ENCODE assay signal across 8 mouse cellular contexts in the genomic region with DNA sequence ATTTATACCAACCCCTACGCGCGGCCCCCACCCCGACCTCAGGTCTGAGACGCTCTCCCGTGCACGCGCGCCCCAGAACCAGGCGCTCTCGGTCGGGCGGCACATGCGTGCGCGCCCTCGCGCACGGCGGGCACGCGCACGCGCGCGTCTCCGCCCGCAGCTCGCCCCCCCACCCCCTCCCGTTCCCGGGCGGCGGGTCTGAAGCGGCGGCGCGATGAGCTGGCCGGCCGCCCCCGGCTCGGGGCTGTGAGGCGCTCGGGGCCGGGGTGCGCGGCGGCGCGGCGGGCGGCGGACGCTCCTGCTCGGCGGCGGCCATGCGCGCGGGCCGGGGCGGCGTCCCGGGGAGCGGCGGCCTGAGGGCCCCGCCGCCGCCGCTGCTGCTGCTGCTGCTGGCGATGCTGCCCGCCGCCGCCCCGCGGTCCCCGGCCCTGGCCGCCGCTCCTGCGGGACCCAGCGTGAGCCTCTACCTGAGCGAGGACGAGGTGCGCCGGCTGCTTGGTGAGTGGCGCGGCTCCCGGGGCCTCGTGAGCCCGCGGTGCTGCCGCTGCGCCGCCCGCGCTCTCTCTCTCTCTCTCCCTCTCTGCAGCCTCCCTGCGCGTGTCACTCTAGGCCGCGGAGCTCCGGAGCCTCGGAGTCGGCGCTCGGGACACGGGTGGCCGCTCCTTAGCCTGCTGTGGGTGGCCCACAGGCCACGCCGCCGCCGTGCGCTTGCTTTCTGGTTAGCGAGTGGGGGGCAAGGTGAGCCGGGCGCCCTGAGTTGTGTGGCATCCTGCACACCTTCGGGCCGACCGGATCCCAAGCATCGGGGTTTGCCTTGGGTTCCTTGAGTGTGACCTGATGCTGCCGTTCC. TPM values are rescaled to one million over a fixed set of nuclear protein-coding genes. Genes with fewer than 3 reads are reported as not detected.
A peak's percentile ranks its signal among the peaks of the same experiment; 100 is the strongest.
DNase-seq lines count a peak whose midpoint lies in the region; ATAC-seq and TF ChIP-seq lines count a peak whose summit lies in the region.

TSS of gene Ryk (plus strand) at position 176 of the 850 bp plus-strand sequence.

- H3K9ac ChIP-seq in CH12.LX (ENCODE audit: insufficient read depth, low read depth) = peak within 1 kb of the TSS; percentile 62
- H3K9ac ChIP-seq in heart, embryonic 13.5 days = peak within 1 kb of the TSS; percentile 98
- peak within 1 kb of the TSS; percentile 97 for H3K9ac ChIP-seq in kidney, postnatal 0 days (ENCODE audit: low read depth, low read length)
- H3K9ac ChIP-seq in liver, embryonic 11.5 days (ENCODE audit: low read depth, low read length) = peak within 1 kb of the TSS; percentile 93
- H3K9ac ChIP-seq in neural tube, embryonic 12.5 days = peak within 1 kb of the TSS; percentile 94
- H3K9ac ChIP-seq in stomach, postnatal 0 days (ENCODE audit: low read length) = peak within 1 kb of the TSS; percentile 96

- no peak for TF ChIP-seq RAD21 in CH12.LX (IDR thresholded peaks at IDR 0.05; ENCODE audit: low read depth, low read length)

- H3K27me3 ChIP-seq in CH12.LX (replicated peaks) = peaks cover 8% of the 10 kb centered on the region
- H3K27me3 ChIP-seq in forebrain, embryonic 10.5 days (ENCODE audit: poor library complexity, severe bottlenecking) = no peaks in the 10 kb centered on the region
- H3K27me3 ChIP-seq in heart, embryonic 13.5 days (replicated peaks) = no peaks in the 10 kb centered on the region
- no peaks in the 10 kb centered on the region for H3K27me3 ChIP-seq in kidney, postnatal 0 days (ENCODE audit: insufficient read depth, low read length)
- H3K27me3 ChIP-seq in liver, embryonic 11.5 days (replicated peaks; ENCODE audit: control insufficient read depth, insufficient read depth, low read length) = no peaks in the 10 kb centered on the region
- no peaks in the 10 kb centered on the region for H3K27me3 ChIP-seq in neural tube, embryonic 12.5 days (replicated peaks)
- no peaks in the 10 kb centered on the region for H3K27me3 ChIP-seq in stomach, postnatal 0 days (ENCODE audit: control insufficient read depth, insufficient read depth, low read length)

- peak; percentile 55 for DNase-seq in CH12.LX (ENCODE audit: extremely low read depth)
- peak; percentile 92 for DNase-seq in brain, embryonic 14.5 days (ENCODE audit: low read depth)
- DNase-seq in forebrain, embryonic 10.5 days (ENCODE audit: extremely low spot score, low spot score) = peak; percentile 72
- peak; percentile 76 for DNase-seq in kidney, postnatal 0 days (ENCODE audit: low spot score)
- peak; percentile 79 for DNase-seq in liver, embryonic 11.5 days (ENCODE audit: low spot score)
- DNase-seq in stomach, postnatal 0 days (ENCODE audit: low spot score) = peak; percentile 79

- no peaks in the 10 kb centered on the region; the same call in 1 of the 2 replicates for H3K79me2 ChIP-seq in CH12.LX (replicated peaks; ENCODE audit: control insufficient read depth, extremely low read depth, insufficient read depth, poor library complexity, severe bottlenecking)

- 3% methylated on average over 117 of the region's 119 CpGs for WGBS in forebrain, embryonic 10.5 days
- WGBS in heart, embryonic 13.5 days = under 1% methylated on average over 98 of the region's 119 CpGs
- WGBS in kidney, postnatal 0 days = under 1% methylated on average over 82 of the region's 119 CpGs
- WGBS in liver, embryonic 11.5 days = under 1% methylated on average over 82 of the region's 119 CpGs
- WGBS in neural tube, embryonic 12.5 days = under 1% methylated on average over 114 of the region's 119 CpGs
- WGBS in stomach, postnatal 0 days = under 1% methylated on average over 64 of the region's 119 CpGs

- H3K9me3 ChIP-seq in CH12.LX (replicated peaks; ENCODE audit: low read length) = no peaks in the 10 kb centered on the region
- no peaks in the 10 kb centered on the region for H3K9me3 ChIP-seq in forebrain, embryonic 10.5 days
- no peaks in the 10 kb centered on the region for H3K9me3 ChIP-seq in heart, embryonic 13.5 days
- H3K9me3 ChIP-seq in kidney, postnatal 0 days (replicated peaks; ENCODE audit: low read length) = no peaks in the 10 kb centered on the region
- H3K9me3 ChIP-seq in liver, embryonic 11.5 days (ENCODE audit: control insufficient read depth, low read length) = no peaks in the 10 kb centered on the region
- H3K9me3 ChIP-seq in neural tube, embryonic 12.5 days = no peaks in the 10 kb centered on the region
- no peaks in the 10 kb centered on the region for H3K9me3 ChIP-seq in stomach, postnatal 0 days (ENCODE audit: control insufficient read depth, low read length)

- in situ Hi-C loops in CH12.LX (cut with MboI; ENCODE audit: low pct_ligation_motif_present, low pct_unique_long_range_greater_than_20kb, low sequenced_read_pairs) = no loop called here

- H3K36me3 ChIP-seq in CH12.LX (replicated peaks in 1 of 2; ENCODE audit: control insufficient read depth in 1 of 2, insufficient read depth in 1 of 2, low read length in 1 of 2) = no peaks in the 10 kb centered on the region
- no peaks in the 10 kb centered on the region for H3K36me3 ChIP-seq in forebrain, embryonic 10.5 days (replicated peaks)
- no peaks in the 10 kb centered on the region for H3K36me3 ChIP-seq in heart, embryonic 13.5 days
- H3K36me3 ChIP-seq in kidney, postnatal 0 days (ENCODE audit: insufficient read depth, low read length) = no peaks in the 10 kb centered on the region
- H3K36me3 ChIP-seq in liver, embryonic 11.5 days (ENCODE audit: control insufficient read depth, insufficient read depth, low read length) = no peaks in the 10 kb centered on the region
- H3K36me3 ChIP-seq in neural tube, embryonic 12.5 days = no peaks in the 10 kb centered on the region
- H3K36me3 ChIP-seq in stomach, postnatal 0 days (ENCODE audit: control insufficient read depth, insufficient read depth, low read length) = no peaks in the 10 kb centered on the region

- H3K4me1 ChIP-seq in CH12.LX (ENCODE audit: control insufficient read depth in 1 of 2, insufficient read depth in 2 of 2) = peaks cover 0 to 20% of the 10 kb centered on the region in 2 experiments; a peak in 2 of 4 replicates
- peaks cover 49% of the 10 kb centered on the region for H3K4me1 ChIP-seq in forebrain, embryonic 10.5 days
- peaks cover 38% of the 10 kb centered on the region for H3K4me1 ChIP-seq in heart, embryonic 13.5 days
- peaks cover 16% of the 10 kb centered on the region; the same call in 1 of the 2 replicates for H3K4me1 ChIP-seq in kidney, postnatal 0 days (replicated peaks; ENCODE audit: insufficient read depth, low read length)
- peaks cover 31% of the 10 kb centered on the region for H3K4me1 ChIP-seq in liver, embryonic 11.5 days (replicated peaks; ENCODE audit: control insufficient read depth, insufficient read depth, low read length)
- H3K4me1 ChIP-seq in neural tube, embryonic 12.5 days = peaks cover 26% of the 10 kb centered on the region
- H3K4me1 ChIP-seq in stomach, postnatal 0 days (replicated peaks; ENCODE audit: control insufficient read depth, insufficient read depth) = peaks cover 7% of the 10 kb centered on the region

- H3K27ac ChIP-seq in CH12.LX (ENCODE audit: insufficient read depth, low read depth) = no peak within 1 kb of the TSS
- peak within 1 kb of the TSS; percentile 96 for H3K27ac ChIP-seq in forebrain, embryonic 10.5 days
- peak within 1 kb of the TSS; percentile 81 for H3K27ac ChIP-seq in heart, embryonic 13.5 days (replicated peaks)
- peak within 1 kb of the TSS; percentile 88 for H3K27ac ChIP-seq in kidney, postnatal 0 days
- peak within 1 kb of the TSS; percentile 83 for H3K27ac ChIP-seq in liver, embryonic 11.5 days (ENCODE audit: low read depth, low read length)
- peak within 1 kb of the TSS; percentile 72; the same call in 1 of the 2 replicates for H3K27ac ChIP-seq in neural tube, embryonic 12.5 days
- peak within 1 kb of the TSS; percentile 92 for H3K27ac ChIP-seq in stomach, postnatal 0 days (replicated peaks)

- H3K4me2 ChIP-seq in CH12.LX (ENCODE audit: insufficient read depth, low read depth, poor library complexity, severe bottlenecking) = peak within 1 kb of the TSS; percentile 65
- peak within 1 kb of the TSS; percentile 89 for H3K4me2 ChIP-seq in heart, embryonic 13.5 days
- peak within 1 kb of the TSS; percentile 90 for H3K4me2 ChIP-seq in kidney, postnatal 0 days (ENCODE audit: low read length)
- peak within 1 kb of the TSS; percentile 83 for H3K4me2 ChIP-seq in liver, embryonic 11.5 days
- peak within 1 kb of the TSS; percentile 70 for H3K4me2 ChIP-seq in neural tube, embryonic 12.5 days (replicated peaks)
- peak within 1 kb of the TSS; percentile 85 for H3K4me2 ChIP-seq in stomach, postnatal 0 days (replicated peaks; ENCODE audit: low read depth)

- dilution Hi-C loops in CH12.LX (cut with MboI; ENCODE audit: extremely low pct_ligation_motif_present, extremely low pct_unique_long_range_greater_than_20kb, low sequenced_read_pairs) = no loop called here

- no peak for TF ChIP-seq EP300 in CH12.LX (IDR thresholded peaks at IDR 0.05; ENCODE audit: low read length)
- no peak for TF ChIP-seq EP300 in stomach, postnatal 0 days (optimal IDR thresholded peaks at IDR 0.05)

- ATAC-seq in heart, embryonic 13.5 days (ENCODE audit: extremely low read depth, insufficient number of reproducible peaks, low FRiP score, low TSS enrichment) = peak; percentile 70
- peak; percentile 75 for ATAC-seq in kidney, postnatal 0 days (replicated peaks; ENCODE audit: low FRiP score, low read depth)
- peak; percentile 81 for ATAC-seq in liver, embryonic 11.5 days (replicated peaks; ENCODE audit: low FRiP score)
- ATAC-seq in neural tube, embryonic 12.5 days (ENCODE audit: low FRiP score, low read depth) = peak; percentile 85
- ATAC-seq in stomach, postnatal 0 days (ENCODE audit: low FRiP score, low TSS enrichment) = peak; percentile 87

- TF ChIP-seq POLR2A in CH12.LX (IDR thresholded peaks at IDR 0.05; ENCODE audit: low read depth, low read length) = peak; percentile 39; the same call in 1 of the 2 replicates
- peak; percentile 75 for TF ChIP-seq POLR2A in brain, embryonic 14.5 days (IDR thresholded peaks at IDR 0.05; ENCODE audit: borderline replicate concordance, extremely low read depth, insufficient read depth, insufficient read length, poor library complexity, severe bottlenecking)

- TF ChIP-seq CTCF in CH12.LX (conservative IDR thresholded peaks at IDR 0.05 in 1 of 2, IDR thresholded peaks at IDR 0.05 in 1 of 2; ENCODE audit: low read depth in 2 of 2, low read length in 2 of 2) = no peak
- TF ChIP-seq CTCF in brain, embryonic 14.5 days (IDR thresholded peaks at IDR 0.05; ENCODE audit: borderline replicate concordance, extremely low read depth, insufficient read depth, insufficient read length) = no peak
- no peak for TF ChIP-seq CTCF in kidney, postnatal 0 days (IDR thresholded peaks at IDR 0.05; ENCODE audit: low read depth)
- TF ChIP-seq CTCF in stomach, postnatal 0 days (IDR thresholded peaks at IDR 0.05; ENCODE audit: low read depth) = no peak

- H3K4me3 ChIP-seq in CH12.LX (replicated peaks in 1 of 3; ENCODE audit: low read depth in 2 of 3, low read length in 2 of 3, poor library complexity in 1 of 3) = peak within 1 kb of the TSS; percentile 40 to 79 (median 70)
- peak within 1 kb of the TSS; percentile 71 for H3K4me3 ChIP-seq in forebrain, embryonic 10.5 days
- H3K4me3 ChIP-seq in heart, embryonic 13.5 days = peak within 1 kb of the TSS; percentile 93
- H3K4me3 ChIP-seq in kidney, postnatal 0 days (replicated peaks; ENCODE audit: low read depth, low read length) = peak within 1 kb of the TSS; percentile 91
- peak within 1 kb of the TSS; percentile 97 for H3K4me3 ChIP-seq in liver, embryonic 11.5 days (ENCODE audit: low read depth, low read length)
- peak within 1 kb of the TSS; percentile 94 for H3K4me3 ChIP-seq in neural tube, embryonic 12.5 days
- H3K4me3 ChIP-seq in stomach, postnatal 0 days (ENCODE audit: low read depth, low read length) = peak within 1 kb of the TSS; percentile 88

RNA-seq across cellular contexts. Expression of gene Ryk, which starts in this region (rescaled TPM):
- total RNA-seq in CH12.LX (2012; rRNA removed) (12.8 and 13.3 TPM in 2 replicates), CH12.LX (2014; rRNA removed) (27.2 and 28.3 TPM in 2 replicates)
- 16.5 and 21.4 TPM in 2 replicates for polyA plus RNA-seq in CH12.LX (2012; ENCODE audit: insufficient read length, low read depth)
- polyA plus RNA-seq in brain, embryonic 14.5 days (2012; rRNA removed) = 50.4 and 53.0 TPM in 2 replicates
- 14.4 and 14.5 TPM in 2 replicates for polyA plus RNA-seq in forebrain, embryonic 10.5 days (2016; fragmentation: Nextera tagmentation; extraction: Ambion mirVana)
- 9.6 and 10.8 TPM in 2 replicates for polyA plus RNA-seq in heart, embryonic 13.5 days (2015; fragmentation: Nextera tagmentation; extraction: Ambion mirVana)
- 18.2 and 24.1 TPM in 2 replicates for polyA plus RNA-seq in kidney, postnatal 0 days (2015; fragmentation: Nextera tagmentation; extraction: Ambion mirVana)
- polyA plus RNA-seq in liver, embryonic 11.5 days (2014; fragmentation: Nextera tagmentation; extraction: Ambion mirVana) = 15.7 and 16.2 TPM in 2 replicates
- polyA plus RNA-seq in neural tube, embryonic 12.5 days (2016; fragmentation: Nextera tagmentation; extraction: Ambion mirVana) = 19.7 and 20.0 TPM in 2 replicates
- polyA plus RNA-seq in stomach, postnatal 0 days (2015; fragmentation: Nextera tagmentation; extraction: Ambion mirVana) = 16.8 and 24.2 TPM in 2 replicates
